Mouse (Mus musculus) liver, postnatal 0 days (tissue): ENCODE measurements around the gene Armcx6.

Experiments used
- CTCF ChIP-seq: sonication (generic); IDR thresholded peaks from 2 replicates; pipeline ENCODE4 v1.5.1; 2016; ENCODE audit warnings: antibody characterized with exemption, low read depth
- EP300 ChIP-seq: IDR thresholded peaks from 2 replicates; pipeline ENCODE4 v1.6.1; 2016; ENCODE audit warnings: antibody characterized with exemption, low read depth, mild to moderate bottlenecking

DNA sequence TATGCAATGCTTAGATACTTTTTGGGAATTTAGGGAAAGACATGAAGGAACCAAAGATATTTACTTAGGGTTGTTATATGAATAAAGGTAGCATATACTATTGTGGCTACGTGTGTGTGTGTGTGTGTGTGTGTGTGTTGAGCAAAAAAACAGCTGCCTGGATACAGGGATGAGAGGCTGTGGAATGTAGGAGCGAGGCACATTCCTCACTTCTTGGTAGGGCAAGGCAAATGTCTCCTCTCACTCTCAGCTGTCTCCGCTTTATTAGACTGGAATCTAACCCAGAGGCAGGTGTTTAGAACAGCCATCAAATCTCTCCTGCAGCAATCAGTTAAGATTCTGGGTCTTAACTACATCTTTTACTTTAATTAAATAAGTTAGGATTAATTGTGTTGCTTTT lies 34.4 kb downstream of the Armcx6 start:
- TF ChIP-seq CTCF (no peak), EP300 (no peak)
